Mouse (Mus musculus) CH12.LX (cell line): ENCODE data around the gene Sema3f. TPM values are rescaled to one million over a fixed set of nuclear protein-coding genes. Genes with fewer than 3 reads are reported as not detected.

Source experiments
- DNase-seq: peaks from one replicate; pipeline ENCODE4 v3.0.0-alpha.2; 2013; ENCODE audit errors: extremely low read depth
- H3K27ac ChIP-seq: 2 replicates; pipeline ENCODE4 v1.5.1; 2012; ENCODE audit warnings: low read depth, mild to moderate bottlenecking, control low read depth, moderate library complexity; ENCODE audit not compliant: insufficient read depth
- H3K27me3 ChIP-seq: replicated peaks from 2 replicates; pipeline ENCODE3; 2012; ENCODE audit warnings: inconsistent platforms
- H3K36me3 ChIP-seq, 2 experiments: replicated peaks in 1 of 2; 2 replicates each; pipeline versions ENCODE3 to v1.6.1; 2012; ENCODE audit warnings: inconsistent platforms in 1 of 2, low read length in 1 of 2, mild to moderate bottlenecking in 1 of 2, mixed read lengths in 1 of 2, moderate library complexity in 1 of 2; ENCODE audit not compliant: control insufficient read depth in 1 of 2, insufficient read depth in 1 of 2
- H3K4me1 ChIP-seq, 2 experiments: 2 replicates each; pipeline ENCODE4 v1.6.1; 2012; ENCODE audit warnings: inconsistent platforms in 1 of 2, moderate library complexity in 1 of 2; ENCODE audit not compliant: insufficient read depth in 2 of 2, control insufficient read depth in 1 of 2
- H3K4me2 ChIP-seq: 2 replicates; pipeline ENCODE4 v1.6.1; 2012; ENCODE audit warnings: low read depth, mild to moderate bottlenecking, control low read depth; ENCODE audit not compliant: poor library complexity, insufficient read depth, severe bottlenecking
- H3K4me3 ChIP-seq, 3 experiments: fragments of 150-350 bp in 1 of 3; sonication (generic) in 1 of 3; replicated peaks in 1 of 3; 2 replicates each; pipeline versions ENCODE3 to v1.5.1; 2011 to 2012; ENCODE audit warnings: low read depth in 2 of 3, low read length in 2 of 3, mild to moderate bottlenecking in 2 of 3, moderate library complexity in 2 of 3, control low read depth in 1 of 3, improper control_type of control experiment in 1 of 3, inconsistent platforms in 1 of 3, mixed read lengths in 1 of 3; ENCODE audit not compliant: poor library complexity in 1 of 3
- H3K79me2 ChIP-seq: replicated peaks from 2 replicates; pipeline ENCODE4 v1.6.1; 2012; ENCODE audit warnings: mild to moderate bottlenecking, moderate library complexity; ENCODE audit not compliant: control insufficient read depth, poor library complexity, insufficient read depth, severe bottlenecking; ENCODE audit errors: extremely low read depth
- H3K9ac ChIP-seq: 2 replicates; pipeline ENCODE4 v1.6.1; 2012; ENCODE audit warnings: low read depth, mild to moderate bottlenecking, control low read depth, moderate library complexity; ENCODE audit not compliant: insufficient read depth
- H3K9me3 ChIP-seq: replicated peaks from 2 replicates; pipeline ENCODE3; 2012; ENCODE audit warnings: low read length, inconsistent platforms, mixed read lengths
- BHLHE40 ChIP-seq: IDR thresholded peaks from 2 replicates; pipeline ENCODE4 v1.6.1; 2011; ENCODE audit warnings: mild to moderate bottlenecking, low read depth, low read length, improper control_type of control experiment
- CHD1 ChIP-seq: IDR thresholded peaks from 2 replicates; pipeline ENCODE4 v1.6.1; 2012; ENCODE audit warnings: low read depth, low read length, improper control_type of control experiment, inconsistent platforms
- CHD2 ChIP-seq: IDR thresholded peaks from 2 replicates; pipeline ENCODE4 v1.6.1; 2011; ENCODE audit warnings: low read length, improper control_type of control experiment
- CTCF ChIP-seq, 2 experiments: IDR thresholded peaks in 1 of 2; conservative IDR thresholded peaks in 1 of 2; 2 replicates each; pipeline ENCODE4 v1.5.1; 2011 to 2012; ENCODE audit warnings: low read depth in 2 of 2, low read length in 2 of 2, improper control_type of control experiment in 1 of 2, inconsistent platforms in 1 of 2, mild to moderate bottlenecking in 1 of 2, moderate library complexity in 1 of 2
- E2F4 ChIP-seq: IDR thresholded peaks from 2 replicates; pipeline ENCODE4 v1.6.1; 2011; ENCODE audit warnings: low read depth, low read length, improper control_type of control experiment; ENCODE audit not compliant: insufficient replicate concordance
- ELF1 ChIP-seq: IDR thresholded peaks from 2 replicates; pipeline ENCODE4 v1.6.1; 2014; ENCODE audit warnings: low read depth, mild to moderate bottlenecking, inconsistent platforms, low read length, improper control_type of control experiment
- EP300 ChIP-seq: IDR thresholded peaks from 2 replicates; pipeline ENCODE4 v1.6.1; 2011; ENCODE audit warnings: low read length, improper control_type of control experiment
- GABPA ChIP-seq: IDR thresholded peaks from 2 replicates; pipeline ENCODE4 v1.6.1; 2012; ENCODE audit warnings: low read depth, low read length, improper control_type of control experiment, inconsistent platforms; ENCODE audit not compliant: insufficient replicate concordance
- JUN ChIP-seq: IDR thresholded peaks from 2 replicates; pipeline ENCODE4 v1.6.1; 2011; ENCODE audit warnings: low read depth, mild to moderate bottlenecking, low read length, improper control_type of control experiment, moderate library complexity; ENCODE audit not compliant: insufficient read depth
- KAT2A ChIP-seq: IDR thresholded peaks from 2 replicates; pipeline ENCODE4 v1.6.1; 2012; ENCODE audit warnings: low read length, improper control_type of control experiment, inconsistent platforms; ENCODE audit not compliant: insufficient replicate concordance
- MAFK ChIP-seq: IDR thresholded peaks from 2 replicates; pipeline ENCODE4 v1.6.1; 2011; ENCODE audit warnings: low read length, improper control_type of control experiment; ENCODE audit not compliant: insufficient replicate concordance
- MAX ChIP-seq: IDR thresholded peaks from 2 replicates; pipeline ENCODE4 v1.6.1; 2011; ENCODE audit warnings: low read length, improper control_type of control experiment
- MAZ ChIP-seq: IDR thresholded peaks from 2 replicates; pipeline ENCODE4 v1.6.1; 2012; ENCODE audit warnings: low read depth, mild to moderate bottlenecking, inconsistent platforms, low read length, improper control_type of control experiment, moderate library complexity
- MXI1 ChIP-seq: IDR thresholded peaks from 2 replicates; pipeline ENCODE4 v1.6.1; 2011; ENCODE audit warnings: mild to moderate bottlenecking, low read depth, low read length, improper control_type of control experiment
- NELFE ChIP-seq: IDR thresholded peaks from 2 replicates; pipeline ENCODE4 v1.6.1; 2011; ENCODE audit warnings: low read depth, low read length, improper control_type of control experiment
- POLR2A ChIP-seq: IDR thresholded peaks from 2 replicates; pipeline ENCODE4 v1.6.1; 2011; ENCODE audit warnings: low read depth, mild to moderate bottlenecking, improper control_type of control experiment, low read length
- SMC3 ChIP-seq: IDR thresholded peaks from 2 replicates; pipeline ENCODE4 v1.6.1; 2011; ENCODE audit warnings: low read depth, low read length, improper control_type of control experiment
- TBP ChIP-seq: conservative IDR thresholded peaks from 2 replicates; pipeline ENCODE4 v1.6.1; 2011; ENCODE audit warnings: low read depth, low read length, improper control_type of control experiment
- TCF12 ChIP-seq: IDR thresholded peaks from 2 replicates; pipeline ENCODE4 v1.6.1; 2014; ENCODE audit warnings: low read depth, mild to moderate bottlenecking, inconsistent platforms, low read length, improper control_type of control experiment
- UBTF ChIP-seq: IDR thresholded peaks from 2 replicates; pipeline ENCODE4 v1.6.1; 2012; ENCODE audit warnings: low read depth, mild to moderate bottlenecking, inconsistent platforms, low read length, improper control_type of control experiment, moderate library complexity
- USF1 ChIP-seq: IDR thresholded peaks from 2 replicates; pipeline ENCODE4 v1.6.1; 2014; ENCODE audit warnings: low read depth, mild to moderate bottlenecking, inconsistent platforms, low read length, improper control_type of control experiment
- USF2 ChIP-seq: conservative IDR thresholded peaks from 2 replicates; pipeline ENCODE4 v1.6.1; 2011; ENCODE audit warnings: low read depth, low read length, improper control_type of control experiment
- ZC3H11A ChIP-seq: IDR thresholded peaks from 2 replicates; pipeline ENCODE4 v1.6.1; 2012; ENCODE audit warnings: low read depth, mild to moderate bottlenecking, inconsistent platforms, low read length, improper control_type of control experiment
- ZMIZ1 ChIP-seq: IDR thresholded peaks from 2 replicates; pipeline ENCODE4 v1.6.1; 2012; ENCODE audit warnings: low read depth, mild to moderate bottlenecking, inconsistent platforms, low read length, improper control_type of control experiment
- ZNF384 ChIP-seq: IDR thresholded peaks from 2 replicates; pipeline ENCODE4 v1.6.1; 2012; ENCODE audit warnings: low read depth, low read length, improper control_type of control experiment, inconsistent platforms
- dilution Hi-C: fragments of 300-500 bp; cut with MboI; formaldehyde crosslinking; loops from 2 replicates; pipeline ENCODE4 v1.14.3; 2020; ENCODE audit warnings: low sequenced_read_pairs; ENCODE audit not compliant: extremely low pct_unique_long_range_greater_than_20kb, extremely low pct_ligation_motif_present
- in situ Hi-C: fragments of 300-500 bp; cut with MboI; formaldehyde crosslinking; loops from 3 replicates; pipeline ENCODE4 v1.14.3; 2019; ENCODE audit warnings: low sequenced_read_pairs, low pct_ligation_motif_present, low pct_unique_long_range_greater_than_20kb, mixed read lengths
- polyA plus RNA-seq: library from polyadenylated mRNA; unstranded; fragments of >175 nt; gene quantifications from 2 replicates; pipeline ENCODE4 v1.2.1, GENCODE M21; 2012; ENCODE audit warnings: low read depth; ENCODE audit not compliant: insufficient read length
- total RNA-seq, 2 experiments: library from RNA; depleted of rRNA; stranded (reverse); fragments of 300-350 nt in 1 of 2; fragments of >200 nt in 1 of 2; gene quantifications; 2 replicates each; pipeline ENCODE4 v1.2.3; 2012 to 2014

The Sema3f gene
- total and polyA plus RNA-seq, 3 experiments = 0.24 to 1.1 (median 0.36) TPM

DNA sequence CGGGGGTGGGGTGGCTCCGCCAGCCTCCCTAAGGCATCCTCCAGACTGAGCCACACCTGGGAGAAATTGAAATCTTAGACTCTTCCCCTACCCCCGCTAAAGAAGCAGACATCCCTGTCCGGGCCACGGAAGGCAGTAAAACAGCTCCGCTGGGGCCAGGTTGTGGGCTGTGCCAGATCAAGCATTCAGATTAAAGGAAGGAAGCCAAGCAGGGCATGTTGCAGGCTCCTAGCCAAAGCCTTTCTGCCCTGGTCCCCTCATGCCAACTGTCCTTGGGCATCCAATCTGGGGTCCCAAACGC lies 25.9 kb upstream of the Sema3f start:
- H3K4me1 ChIP-seq = no peaks in the 10 kb centered on the region
- H3K27ac ChIP-seq = no peak overlapping the region
- no peaks in the 10 kb centered on the region for H3K9me3 ChIP-seq
- no peak for DNase-seq
- in situ Hi-C loops = loop anchor here (5.0 kb wide), 1 partner anchor 49 kb away; no protein-coding TSS in a partner anchor
- H3K27me3 ChIP-seq = peaks cover 38% of the 10 kb centered on the region
- H3K9ac ChIP-seq = no peak overlapping the region
- dilution Hi-C loops = no loop called here
- H3K36me3 ChIP-seq = peaks cover 25 to 36% of the 10 kb centered on the region in 2 experiments
- H3K4me3 ChIP-seq = no peak overlapping the region
- H3K79me2 ChIP-seq = no peaks in the 10 kb centered on the region
- TF ChIP-seq GABPA (no peak), KAT2A (no peak), CHD1 (no peak), TBP (no peak), MXI1 (no peak), ZC3H11A (no peak), TCF12 (no peak), E2F4 (no peak), ELF1 (no peak), ZNF384 (no peak), SMC3 (no peak)
- H3K4me2 ChIP-seq = no peak overlapping the region

DNA sequence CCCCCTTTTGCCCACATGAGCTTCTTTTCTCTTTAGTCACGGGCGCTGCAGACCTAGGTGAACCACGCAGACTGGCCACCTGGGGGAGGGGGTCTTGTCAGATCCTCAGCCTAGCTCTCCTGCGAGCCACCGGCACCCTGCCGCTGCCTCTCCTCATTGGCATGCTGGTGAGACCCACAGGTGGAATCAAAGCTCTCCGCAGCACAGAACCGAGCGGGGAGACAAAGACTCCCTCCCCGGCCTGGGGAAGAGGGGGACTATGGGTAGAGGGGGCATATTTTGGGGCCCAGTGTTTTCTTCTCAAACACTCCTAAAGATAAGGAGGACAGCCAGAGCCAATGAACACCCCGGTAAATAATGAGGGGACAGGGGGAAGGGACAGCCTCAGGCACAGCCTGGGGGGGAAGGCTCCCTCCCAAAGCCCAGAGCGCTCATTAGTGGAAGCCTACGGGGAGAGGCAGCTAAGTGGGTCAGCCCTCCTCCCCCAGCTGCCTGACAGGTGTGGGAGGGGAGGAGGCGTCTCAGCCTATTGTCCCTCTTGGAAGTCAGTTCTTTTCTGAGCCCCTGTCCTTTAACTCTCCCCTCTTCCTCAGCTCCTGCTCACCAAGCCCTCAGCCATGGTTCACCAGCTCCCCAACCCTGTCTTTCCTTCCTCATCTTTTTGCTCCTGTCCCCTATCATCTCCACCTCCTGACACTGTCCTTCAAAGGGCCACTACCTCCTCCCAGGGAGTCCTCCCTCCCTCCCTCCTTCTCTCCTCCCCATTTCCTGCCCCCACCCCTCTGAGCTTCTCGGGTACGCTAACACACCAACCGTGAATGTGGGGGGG lies 25.3 kb upstream of the Sema3f start:
- Histone ChIP-seq H3K36me3 (peaks cover 20 to 30% of the 10 kb centered on the region in 2 experiments), H3K4me1 (no peaks in the 10 kb centered on the region), H3K27ac (no peak overlapping the region), H3K9me3 (no peaks in the 10 kb centered on the region), H3K79me2 (no peaks in the 10 kb centered on the region), H3K27me3 (peaks cover 43% of the 10 kb centered on the region), H3K4me3 (no peak overlapping the region), H3K4me2 (no peak overlapping the region), H3K9ac (no peak overlapping the region)
- TF ChIP-seq MAZ (no peak), BHLHE40 (no peak), POLR2A (no peak), MAX (no peak), CHD1 (no peak), MAFK (no peak), UBTF (no peak), ELF1 (no peak), CTCF (conservative IDR thresholded peaks at IDR 0.05 in 1 of 2, IDR thresholded peaks at IDR 0.05 in 1 of 2; ENCODE audit: low read depth in 2 of 2, low read length in 2 of 2) (no peak), EP300 (no peak), ZMIZ1 (no peak), NELFE (no peak), USF1 (no peak), ZNF384 (no peak), JUN (no peak), TCF12 (no peak), USF2 (no peak), CHD2 (no peak)
- no peak for DNase-seq
- dilution Hi-C loops = no loop called here
- in situ Hi-C loops = loop anchor here (5.0 kb wide), 1 partner anchor 48 kb away; no protein-coding TSS in a partner anchor
